Mouse (Mus musculus) midbrain, embryonic 11.5 days (tissue): ENCODE results near the gene Gm17409. TPM values are rescaled to one million over a fixed set of nuclear protein-coding genes. Genes with fewer than 3 reads are reported as not detected.

Source experiments
- ATAC-seq: fragments of 200-750 bp; cut with Nextera tagmentation; 2 replicates; pipeline ENCODE4 v1.8.0; 2017; ENCODE audit warnings: moderate TSS enrichment, moderate library complexity; ENCODE audit not compliant: low FRiP score
- DNase-seq: peaks from one replicate; pipeline ENCODE4 v3.0.0; 2015; ENCODE audit warnings: low spot score; ENCODE audit errors: missing footprints
- H3K27ac ChIP-seq: fragments of 300-500 bp; sonication (generic); 2 replicates; pipeline ENCODE4 v1.5.1; 2014; ENCODE audit warnings: low read depth, low read length
- H3K27me3 ChIP-seq: fragments of 300-500 bp; sonication (generic); 2 replicates; pipeline ENCODE4 v1.6.1; 2014; ENCODE audit warnings: mild to moderate bottlenecking, low read length, moderate library complexity, mixed read lengths; ENCODE audit not compliant: control insufficient read depth, insufficient read depth
- H3K36me3 ChIP-seq: fragments of 300-500 bp; sonication (generic); 2 replicates; pipeline ENCODE4 v1.6.1; 2014; ENCODE audit warnings: mild to moderate bottlenecking, low read length, moderate library complexity, mixed read lengths; ENCODE audit not compliant: control insufficient read depth, insufficient read depth
- H3K4me1 ChIP-seq: fragments of 300-500 bp; sonication (generic); 2 replicates; pipeline ENCODE4 v1.6.1; 2014; ENCODE audit warnings: low read length; ENCODE audit not compliant: control insufficient read depth, insufficient read depth
- H3K4me2 ChIP-seq: fragments of 300-500 bp; sonication (generic); 2 replicates; pipeline ENCODE4 v1.6.1; 2014; ENCODE audit warnings: mild to moderate bottlenecking, moderate library complexity
- H3K4me3 ChIP-seq: fragments of 300-500 bp; sonication (generic); 2 replicates; pipeline ENCODE4 v1.5.1; 2014; ENCODE audit warnings: low read depth, low read length
- H3K9ac ChIP-seq: fragments of 300-500 bp; sonication (generic); 2 replicates; pipeline ENCODE4 v1.6.1; 2014; ENCODE audit warnings: low read length
- H3K9me3 ChIP-seq: fragments of 300-500 bp; sonication (generic); 2 replicates; pipeline ENCODE4 v1.6.1; 2016; ENCODE audit warnings: low read length; ENCODE audit not compliant: control insufficient read depth
- WGBS: fragments of 180-500 bp; shearing (Covaris S2); extraction: QIAGEN DNeasy Blood & Tissue Kit; methylation state at CpG from one replicate; pipeline ENCODE4 v1.1.7; 2014; 5-methylcytosine and 5-hydroxymethylcytosine counted together
- polyA plus RNA-seq: library from polyadenylated mRNA; unstranded; fragments of >200 nt; fragmentation: Nextera tagmentation; extraction: Ambion mirVana; gene quantifications from 2 replicates; pipeline ENCODE4 v1.2.1, GENCODE M21; 2014

The Gm17409 gene
- polyA plus RNA-seq, 1 experiment from 2014 or later, result not detected

DNA sequence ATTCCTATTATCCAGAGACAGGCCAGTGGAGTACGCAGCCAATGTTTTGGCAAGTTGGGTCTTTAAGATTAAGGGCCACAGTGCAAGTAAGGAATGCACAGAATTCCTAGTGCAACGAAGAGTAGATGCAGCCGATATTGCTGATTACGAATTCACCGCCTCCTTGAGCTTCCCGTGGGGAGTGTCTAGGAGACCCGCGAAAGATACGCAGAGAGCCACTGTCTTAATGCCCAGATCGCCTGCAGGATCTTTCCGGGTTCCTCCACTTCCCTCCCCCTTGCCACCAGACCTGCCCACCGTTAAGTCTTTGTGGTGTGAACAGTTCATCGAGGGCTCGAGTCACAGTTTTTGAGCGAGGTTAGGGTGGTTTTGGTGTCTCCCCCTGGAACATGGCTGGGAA lies 22.9 kb upstream of the Gm17409 start:
- no peaks in the 10 kb centered on the region for H3K9me3 ChIP-seq
- WGBS, result 91% methylated on average over 15 of the region's 15 CpGs
- H3K36me3 ChIP-seq, result peaks cover 2% of the 10 kb centered on the region; the same call in 1 of the 2 replicates
- ATAC-seq (no peak), DNase-seq (peak; percentile 75)
- no peak overlapping the region for H3K9ac ChIP-seq
- H3K27me3 ChIP-seq, result no peaks in the 10 kb centered on the region
- no peak overlapping the region for H3K27ac ChIP-seq
- no peaks in the 10 kb centered on the region for H3K4me1 ChIP-seq
- H3K4me2 ChIP-seq, result no peak overlapping the region
- no peak overlapping the region for H3K4me3 ChIP-seq

DNA sequence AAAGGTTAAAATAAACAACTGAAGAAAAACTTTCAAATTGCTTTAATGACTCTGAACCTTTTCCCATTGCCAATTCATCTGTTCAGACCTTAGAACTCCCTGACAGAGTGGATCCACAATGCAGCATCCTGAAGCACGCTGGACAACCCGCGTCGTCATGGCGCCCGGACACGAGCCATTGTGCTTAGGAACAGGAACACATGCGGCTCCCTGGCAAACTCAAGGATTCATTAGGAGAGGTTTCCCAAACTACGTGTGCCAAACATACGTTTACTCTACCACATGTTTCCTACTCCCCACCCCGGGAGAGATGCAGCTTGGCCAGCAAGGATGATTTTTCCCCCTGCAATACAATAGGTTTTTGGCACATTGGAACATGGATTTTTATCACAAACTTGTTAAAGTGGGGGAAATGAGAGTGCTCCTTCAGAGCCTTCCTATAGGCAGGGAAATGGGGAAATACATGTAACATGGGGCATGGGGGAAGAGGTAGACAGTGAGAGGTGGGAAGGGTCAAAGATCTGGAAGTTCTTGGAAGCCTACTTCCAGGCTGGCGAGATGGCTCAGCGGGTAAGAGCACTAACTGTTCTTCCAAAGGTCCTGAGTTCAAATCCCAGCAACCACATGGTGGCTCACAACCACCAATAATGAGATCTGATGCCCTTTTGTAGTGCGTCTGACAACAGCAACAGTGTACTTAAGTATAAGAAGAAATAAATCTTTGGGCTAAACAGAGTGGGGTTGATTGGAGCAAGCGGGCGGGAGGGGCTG lies 15.6 kb upstream of the Gm17409 start:
- no peaks in the 10 kb centered on the region for H3K27me3 ChIP-seq
- no peak overlapping the region for H3K4me3 ChIP-seq
- H3K27ac ChIP-seq, result no peak overlapping the region
- H3K36me3 ChIP-seq, result peaks cover 3% of the 10 kb centered on the region; the same call in 1 of the 2 replicates
- no peaks in the 10 kb centered on the region for H3K4me1 ChIP-seq
- 88% methylated on average over 16 of the region's 16 CpGs for WGBS
- H3K4me2 ChIP-seq, result no peak overlapping the region
- DNase-seq (peak; percentile 67), ATAC-seq (no peak)
- no peak overlapping the region for H3K9ac ChIP-seq
- no peaks in the 10 kb centered on the region for H3K9me3 ChIP-seq

DNA sequence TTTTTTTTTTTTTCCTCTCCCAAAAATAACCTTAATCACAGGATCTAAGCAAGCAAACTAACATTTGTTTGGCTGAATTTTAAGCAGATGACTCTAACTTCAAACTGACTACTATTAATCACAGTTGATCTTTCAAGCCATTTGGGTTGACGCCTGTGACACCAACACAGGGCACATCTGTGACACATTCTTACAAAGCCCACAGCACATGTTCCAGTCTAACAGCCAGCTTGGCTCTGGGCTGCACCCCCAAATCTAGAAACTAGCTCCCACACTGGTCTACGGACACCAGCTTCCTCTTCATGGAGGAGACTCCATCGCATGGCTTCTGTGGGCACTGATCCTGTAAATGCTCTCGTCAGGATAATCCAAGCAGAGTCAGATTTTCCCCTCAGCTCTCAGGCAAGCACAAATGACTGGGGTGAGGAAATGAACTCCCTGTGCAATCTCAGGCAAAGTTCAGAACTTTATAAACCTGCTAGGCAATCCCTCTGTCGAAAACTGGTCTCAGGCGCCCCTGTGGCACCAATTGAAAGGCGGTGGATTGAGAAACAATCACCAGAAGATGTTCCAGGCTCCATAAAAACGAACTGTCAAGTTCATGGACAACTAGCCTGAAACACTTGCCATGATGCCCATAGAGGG lies 13.0 kb upstream of the Gm17409 start:
- H3K4me3 ChIP-seq, result no peak overlapping the region
- no peak overlapping the region for H3K4me2 ChIP-seq
- no peaks in the 10 kb centered on the region for H3K4me1 ChIP-seq
- H3K9ac ChIP-seq, result no peak overlapping the region
- 92% methylated on average over 8 of the region's 8 CpGs for WGBS
- no peak overlapping the region for H3K27ac ChIP-seq
- DNase-seq (peak; percentile 66), ATAC-seq (no peak)
- peaks cover 3% of the 10 kb centered on the region; the same call in 1 of the 2 replicates for H3K36me3 ChIP-seq
- H3K27me3 ChIP-seq, result no peaks in the 10 kb centered on the region
- no peaks in the 10 kb centered on the region for H3K9me3 ChIP-seq

DNA sequence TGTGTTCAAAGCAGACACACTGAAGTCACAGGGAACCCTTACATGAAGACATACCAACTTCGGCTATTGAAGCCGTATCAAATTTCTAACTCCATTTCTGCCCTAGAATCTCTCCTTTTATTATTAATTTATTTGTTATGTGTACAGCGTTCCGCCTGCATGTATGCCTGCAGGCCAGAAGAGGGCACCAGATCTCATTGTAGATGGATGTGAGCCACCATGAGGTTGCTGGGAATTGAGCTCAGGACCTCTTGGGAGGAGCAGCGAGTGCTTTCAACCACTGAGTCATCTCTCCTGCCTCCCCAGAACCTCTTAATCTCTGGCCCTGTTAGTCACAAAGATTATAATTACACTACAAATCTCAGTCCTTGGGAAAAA lies 12.4 kb upstream of the Gm17409 start:
- DNase-seq, result peak; percentile 61
- Histone ChIP-seq H3K27ac (no peak overlapping the region), H3K9ac (no peak overlapping the region), H3K36me3 (peaks cover 3% of the 10 kb centered on the region; the same call in 1 of the 2 replicates), H3K4me2 (no peak overlapping the region), H3K4me3 (no peak overlapping the region), H3K27me3 (no peaks in the 10 kb centered on the region), H3K4me1 (no peaks in the 10 kb centered on the region), H3K9me3 (no peaks in the 10 kb centered on the region)
- no peak for ATAC-seq
- 95% methylated on average over 5 of the region's 5 CpGs for WGBS

DNA sequence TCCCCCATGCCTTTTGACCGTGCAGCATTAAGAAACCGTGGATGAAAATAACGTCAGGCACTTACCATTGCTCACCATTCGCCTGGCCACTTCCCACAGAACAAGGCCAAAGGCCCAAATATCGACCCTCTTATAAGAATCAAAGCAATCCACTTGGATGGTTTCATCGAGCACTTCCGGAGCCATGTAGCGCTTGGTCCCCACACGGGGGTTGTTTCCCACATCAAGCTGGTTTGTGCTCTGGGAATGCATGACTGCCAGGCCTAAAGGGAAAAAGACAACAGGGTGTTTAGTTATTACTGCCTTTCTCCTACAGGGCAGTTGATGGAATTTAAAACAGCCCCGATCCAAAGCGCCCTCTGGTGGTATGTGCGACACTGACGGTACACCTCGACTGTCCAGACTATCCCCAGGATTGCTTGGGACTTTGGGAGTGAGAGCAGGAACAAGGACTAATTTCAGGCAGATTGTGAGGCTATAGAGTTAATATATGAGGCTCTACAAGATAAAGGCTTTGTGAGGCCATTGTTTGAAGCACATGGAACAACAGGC lies 11.0 kb upstream of the Gm17409 start:
- 83% methylated on average over 14 of the region's 14 CpGs for WGBS
- no peaks in the 10 kb centered on the region for H3K27me3 ChIP-seq
- H3K27ac ChIP-seq, result no peak overlapping the region
- no peak overlapping the region for H3K4me2 ChIP-seq
- no peaks in the 10 kb centered on the region for H3K9me3 ChIP-seq
- DNase-seq (no peak), ATAC-seq (no peak)
- peaks cover 3% of the 10 kb centered on the region; the same call in 1 of the 2 replicates for H3K36me3 ChIP-seq
- H3K9ac ChIP-seq, result no peak overlapping the region
- H3K4me1 ChIP-seq, result no peaks in the 10 kb centered on the region
- H3K4me3 ChIP-seq, result no peak overlapping the region

DNA sequence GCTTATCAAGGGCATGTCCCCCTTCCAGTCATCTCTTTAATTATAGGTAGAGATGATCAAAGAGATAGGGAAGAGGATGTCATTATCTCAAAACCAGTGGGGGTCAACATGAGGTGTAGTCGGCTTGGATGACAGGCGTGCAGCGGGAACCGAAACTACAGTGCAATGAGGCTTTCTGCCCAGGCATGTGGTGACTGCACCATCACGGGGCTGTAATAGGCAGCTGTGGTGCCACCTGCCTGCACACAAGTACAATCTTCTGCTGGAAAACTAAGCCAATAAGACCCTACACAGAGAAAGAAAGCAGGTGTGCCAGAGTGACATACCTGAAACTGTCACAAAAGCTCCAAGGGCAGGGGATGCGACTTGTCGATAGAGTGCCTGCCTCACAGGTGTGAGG lies 374 bp downstream of the Gm17409 start:
- H3K9ac ChIP-seq, result no peak overlapping the region
- WGBS, result 93% methylated on average over 7 of the region's 7 CpGs
- H3K27ac ChIP-seq, result no peak overlapping the region
- H3K4me2 ChIP-seq, result no peak overlapping the region
- no peak overlapping the region for H3K4me3 ChIP-seq
- no peaks in the 10 kb centered on the region for H3K27me3 ChIP-seq
- H3K9me3 ChIP-seq, result no peaks in the 10 kb centered on the region; the same call in 1 of the 2 replicates
- ATAC-seq (no peak), DNase-seq (no peak)
- H3K4me1 ChIP-seq, result no peaks in the 10 kb centered on the region
- peaks cover 11% of the 10 kb centered on the region; the same call in 1 of the 2 replicates for H3K36me3 ChIP-seq

DNA sequence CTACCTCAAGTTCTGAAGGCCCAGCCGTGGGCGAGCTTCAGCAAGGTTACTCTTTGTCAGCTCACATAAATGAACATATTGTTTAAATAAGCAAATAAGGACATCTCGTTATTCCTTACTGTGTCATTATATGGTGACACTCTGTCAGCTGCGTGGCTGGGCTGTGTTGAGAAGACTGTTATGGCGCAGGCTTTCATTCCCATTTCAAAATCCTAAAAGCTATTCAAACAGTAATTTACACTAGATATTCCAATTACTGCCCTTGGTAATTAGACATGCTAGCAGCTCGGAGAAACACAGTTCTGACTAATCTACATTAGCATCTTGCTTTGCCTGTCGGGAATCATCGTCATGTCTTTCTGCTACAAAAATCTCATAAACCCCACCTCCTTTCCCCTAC lies 5.7 kb downstream of the Gm17409 start:
- WGBS, result 90% methylated on average over 8 of the region's 8 CpGs
- H3K9me3 ChIP-seq, result no peaks in the 10 kb centered on the region
- no peak overlapping the region for H3K4me2 ChIP-seq
- DNase-seq (peak; percentile 21), ATAC-seq (no peak)
- no peak overlapping the region for H3K4me3 ChIP-seq
- no peak overlapping the region for H3K27ac ChIP-seq
- H3K9ac ChIP-seq, result no peak overlapping the region
- no peaks in the 10 kb centered on the region; the same call in 1 of the 2 replicates for H3K36me3 ChIP-seq
- no peaks in the 10 kb centered on the region for H3K4me1 ChIP-seq
- no peaks in the 10 kb centered on the region for H3K27me3 ChIP-seq

DNA sequence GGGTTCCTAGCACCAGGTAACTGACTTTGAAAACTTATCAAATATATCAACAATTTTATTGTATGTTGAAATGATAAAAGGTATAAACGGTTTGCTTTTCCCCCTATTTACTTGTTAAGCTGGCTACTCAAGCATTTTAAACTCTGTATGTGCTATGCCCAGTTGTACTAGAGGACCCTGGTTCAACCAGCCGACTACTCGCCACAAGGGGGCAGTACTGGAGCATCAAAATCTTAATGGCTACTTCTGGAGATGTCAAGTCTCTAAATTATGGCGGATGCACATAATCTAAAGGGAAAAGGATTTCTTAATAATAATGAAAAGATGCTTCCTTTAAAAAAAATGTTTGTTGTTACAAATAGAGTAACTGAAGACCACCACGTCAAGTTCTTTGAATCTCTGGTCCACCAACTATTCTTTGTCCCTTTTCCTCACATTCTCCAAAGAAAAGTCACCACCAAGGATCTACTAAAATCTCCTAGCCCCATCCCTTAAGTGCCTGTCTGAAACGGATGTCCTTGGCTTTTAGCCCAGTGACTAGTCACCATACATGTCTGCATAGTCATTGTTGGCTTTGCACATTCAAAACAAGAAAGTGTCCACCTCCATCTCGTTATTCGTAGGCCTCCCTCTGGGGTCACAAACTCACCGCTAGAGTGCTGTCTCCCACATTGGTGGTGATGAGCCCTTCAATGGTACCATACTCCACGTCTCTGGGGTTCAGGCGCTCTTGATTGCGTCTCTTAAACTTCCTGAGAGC lies 7.2 kb downstream of the Gm17409 start:
- Histone ChIP-seq H3K4me2 (no peak overlapping the region), H3K36me3 (no peaks in the 10 kb centered on the region; the same call in 1 of the 2 replicates), H3K9ac (no peak overlapping the region), H3K27ac (no peak overlapping the region), H3K27me3 (no peaks in the 10 kb centered on the region), H3K9me3 (no peaks in the 10 kb centered on the region), H3K4me1 (no peaks in the 10 kb centered on the region), H3K4me3 (no peak overlapping the region)
- 0 out of 2 replicates have a peak, but pooled peaks have one; percentile 59 for ATAC-seq
- DNase-seq, result peak; percentile 96
- WGBS, result 68% methylated on average over 12 of the region's 12 CpGs
